Mouse (Mus musculus): Measurements from ENCODE around the gene Alkbh6. TPM values are rescaled to one million over a fixed set of nuclear protein-coding genes. Genes with fewer than 3 reads are reported as not detected.

The Alkbh6 gene
- polyA plus RNA-seq (2016; fragmentation: Nextera tagmentation; extraction: Ambion mirVana), result 93.4 and 95.9 TPM in 2 replicates

- H3K36me3 ChIP-seq, result peaks cover 50% of the 10 kb centered on the region
- ATAC-seq (ENCODE audit: low FRiP score, low read depth), result peak; percentile 99
- no peak within 1 kb of the TSS; the same call in 1 of the 2 replicates for H3K27ac ChIP-seq
- H3K4me2 ChIP-seq (replicated peaks), result peak within 1 kb of the TSS; percentile 90
- H3K9ac ChIP-seq, result peak within 1 kb of the TSS; percentile 72
- H3K4me1 ChIP-seq, result peaks cover 16% of the 10 kb centered on the region
- H3K9me3 ChIP-seq, result no peaks in the 10 kb centered on the region
- peak within 1 kb of the TSS; percentile 68 for H3K4me3 ChIP-seq
- no peaks in the 10 kb centered on the region for H3K27me3 ChIP-seq (replicated peaks)
- 3% methylated on average over 27 of the region's 27 CpGs for WGBS
Measured at GRCm38 (mm10) chr7:30308076-30309005, at the start of gene Alkbh6. Alkbh6 (plus strand) TSS chr7:30308717.

- H3K27me3 ChIP-seq (replicated peaks), result no peaks in the 10 kb centered on the region
- H3K9ac ChIP-seq, result no peak overlapping the region
- H3K9me3 ChIP-seq, result no peaks in the 10 kb centered on the region
- peaks cover 28% of the 10 kb centered on the region for H3K36me3 ChIP-seq
- 83% methylated on average over 2 of the region's 2 CpGs for WGBS
- no peak overlapping the region for H3K27ac ChIP-seq
- no peak for ATAC-seq (ENCODE audit: low FRiP score, low read depth)
- no peak overlapping the region for H3K4me3 ChIP-seq
- H3K4me2 ChIP-seq (replicated peaks), result no peak overlapping the region
- H3K4me1 ChIP-seq, result no peaks in the 10 kb centered on the region
Measured at GRCm38 (mm10) chr7:30265041-30265440, 43.5 kb upstream of the Alkbh6 start.

- Histone ChIP-seq H3K4me3 (no peak overlapping the region), H3K27me3 (replicated peaks) (no peaks in the 10 kb centered on the region), H3K9ac (no peak overlapping the region), H3K4me2 (replicated peaks) (no peak overlapping the region), H3K36me3 (peaks cover 30% of the 10 kb centered on the region), H3K4me1 (no peaks in the 10 kb centered on the region), H3K9me3 (no peaks in the 10 kb centered on the region), H3K27ac (no peak overlapping the region)
- WGBS, result 93% methylated on average over 5 of the region's 5 CpGs
- ATAC-seq (ENCODE audit: low FRiP score, low read depth), result no peak
Measured at GRCm38 (mm10) chr7:30265531-30265930, 43.0 kb upstream of the Alkbh6 start.

- no peak overlapping the region for H3K27ac ChIP-seq
- ATAC-seq (ENCODE audit: low FRiP score, low read depth), result no peak
- H3K36me3 ChIP-seq, result peaks cover 30% of the 10 kb centered on the region
- H3K4me1 ChIP-seq, result no peaks in the 10 kb centered on the region
- no peak overlapping the region for H3K9ac ChIP-seq
- no peaks in the 10 kb centered on the region for H3K27me3 ChIP-seq (replicated peaks)
- no peak overlapping the region for H3K4me3 ChIP-seq
- H3K9me3 ChIP-seq, result no peaks in the 10 kb centered on the region
- WGBS, result 88% methylated on average over 7 of the region's 7 CpGs
- no peak overlapping the region for H3K4me2 ChIP-seq (replicated peaks)
Measured at GRCm38 (mm10) chr7:30265935-30266334, 42.6 kb upstream of the Alkbh6 start.

GRCm38 (mm10) chr7:30266780-30267179, 41.7 kb upstream of the Alkbh6 start:
- H3K36me3 ChIP-seq, result peaks cover 27% of the 10 kb centered on the region
- H3K9ac ChIP-seq, result no peak overlapping the region
- H3K9me3 ChIP-seq, result no peaks in the 10 kb centered on the region
- no peaks in the 10 kb centered on the region for H3K27me3 ChIP-seq (replicated peaks)
- WGBS, result 90% methylated on average over 3 of the region's 3 CpGs
- H3K4me3 ChIP-seq, result no peak overlapping the region
- H3K4me2 ChIP-seq (replicated peaks), result no peak overlapping the region
- ATAC-seq (ENCODE audit: low FRiP score, low read depth), result no peak
- no peaks in the 10 kb centered on the region for H3K4me1 ChIP-seq
- no peak overlapping the region for H3K27ac ChIP-seq

- H3K9me3 ChIP-seq, result no peaks in the 10 kb centered on the region
- 93% methylated on average over 4 of the region's 4 CpGs for WGBS
- no peak overlapping the region for H3K4me2 ChIP-seq (replicated peaks)
Measured at GRCm38 (mm10) chr7:30269641-30270040, 38.9 kb upstream of the Alkbh6 start.

GRCm38 (mm10) chr7:30274383-30274782, 34.1 kb upstream of the Alkbh6 start:
- H3K4me1 ChIP-seq, result peaks cover 3% of the 10 kb centered on the region; the same call in 1 of the 2 replicates
- H3K4me3 ChIP-seq, result no peak overlapping the region
- no peak overlapping the region for H3K4me2 ChIP-seq (replicated peaks)
- peaks cover 15% of the 10 kb centered on the region for H3K36me3 ChIP-seq
- H3K9me3 ChIP-seq, result no peaks in the 10 kb centered on the region
- no peak overlapping the region for H3K9ac ChIP-seq
- WGBS, result 82% methylated on average over 6 of the region's 6 CpGs
- no peak for ATAC-seq (ENCODE audit: low FRiP score, low read depth)
- no peaks in the 10 kb centered on the region for H3K27me3 ChIP-seq (replicated peaks)
- H3K27ac ChIP-seq, result no peak overlapping the region

More at GRCm38 (mm10) chr7:30269641-30270040, 38.9 kb upstream of the Alkbh6 start:
- peaks cover 23% of the 10 kb centered on the region for H3K36me3 ChIP-seq
- H3K27me3 ChIP-seq (replicated peaks), result no peaks in the 10 kb centered on the region
- H3K9ac ChIP-seq, result no peak overlapping the region
- no peak overlapping the region for H3K27ac ChIP-seq
- H3K4me3 ChIP-seq, result no peak overlapping the region
- H3K4me1 ChIP-seq, result no peaks in the 10 kb centered on the region
- ATAC-seq (ENCODE audit: low FRiP score, low read depth), result no peak

GRCm38 (mm10) chr7:30278911-30279310, 29.6 kb upstream of the Alkbh6 start:
- no peak overlapping the region for H3K4me3 ChIP-seq

GRCm38 (mm10) chr7:30279536-30279935, 29.0 kb upstream of the Alkbh6 start:
- WGBS, result under 1% methylated on average over 6 of the region's 6 CpGs
- Histone ChIP-seq H3K27ac (no peak overlapping the region), H3K36me3 (no peaks in the 10 kb centered on the region; the same call in 1 of the 2 replicates), H3K9me3 (no peaks in the 10 kb centered on the region), H3K27me3 (replicated peaks) (no peaks in the 10 kb centered on the region), H3K4me2 (replicated peaks) (peak overlapping the region; percentile 92), H3K4me1 (peaks cover 6% of the 10 kb centered on the region; the same call in 1 of the 2 replicates), H3K9ac (no peak overlapping the region), H3K4me3 (peak overlapping the region; percentile 66)
- no peak for ATAC-seq (ENCODE audit: low FRiP score, low read depth)

More at GRCm38 (mm10) chr7:30278911-30279310, 29.6 kb upstream of the Alkbh6 start:
- 55% methylated on average over 2 of the region's 2 CpGs for WGBS
- Histone ChIP-seq H3K4me2 (replicated peaks) (peak overlapping the region; percentile 92), H3K27ac (no peak overlapping the region), H3K9ac (no peak overlapping the region), H3K9me3 (no peaks in the 10 kb centered on the region), H3K4me1 (peaks cover 6% of the 10 kb centered on the region; the same call in 1 of the 2 replicates), H3K27me3 (replicated peaks) (no peaks in the 10 kb centered on the region), H3K36me3 (no peaks in the 10 kb centered on the region; the same call in 1 of the 2 replicates)
- no peak for ATAC-seq (ENCODE audit: low FRiP score, low read depth)

GRCm38 (mm10) chr7:30279951-30280669, 28.4 kb upstream of the Alkbh6 start, which contains the start of the genes Thap8 and Wdr62:
Thap8 (plus strand) TSS chr7:30280094.
Wdr62 (minus strand) TSS chr7:30280419.
- no peaks in the 10 kb centered on the region; the same call in 1 of the 2 replicates for H3K36me3 ChIP-seq
- peaks cover 6% of the 10 kb centered on the region; the same call in 1 of the 2 replicates for H3K4me1 ChIP-seq
- H3K9me3 ChIP-seq, result no peaks in the 10 kb centered on the region
- peak within 1 kb of the TSS; percentile 56 for H3K9ac ChIP-seq
- H3K4me2 ChIP-seq (replicated peaks), result peak within 1 kb of the TSS; percentile 92
- ATAC-seq (ENCODE audit: low FRiP score, low read depth), result peak; percentile 96
- H3K4me3 ChIP-seq, result peak within 1 kb of the TSS; percentile 66
- H3K27me3 ChIP-seq (replicated peaks), result no peaks in the 10 kb centered on the region
- peak within 1 kb of the TSS; percentile 85 for H3K27ac ChIP-seq
- under 1% methylated on average over 49 of the region's 49 CpGs for WGBS

GRCm38 (mm10) chr7:30280670-30281138, 27.8 kb upstream of the Alkbh6 start:
- Histone ChIP-seq H3K9me3 (no peaks in the 10 kb centered on the region), H3K4me1 (peaks cover 6% of the 10 kb centered on the region; the same call in 1 of the 2 replicates), H3K27me3 (replicated peaks) (no peaks in the 10 kb centered on the region), H3K27ac (peak overlapping the region; percentile 85), H3K9ac (peak overlapping the region; percentile 51), H3K4me3 (peak overlapping the region; percentile 66), H3K36me3 (no peaks in the 10 kb centered on the region; the same call in 1 of the 2 replicates), H3K4me2 (replicated peaks) (peak overlapping the region; percentile 92)
- ATAC-seq (ENCODE audit: low FRiP score, low read depth), result peak; percentile 91
- under 1% methylated on average over 20 of the region's 20 CpGs for WGBS
